Mouse (Mus musculus) stomach, adult 2 months (tissue): Measurements from ENCODE around the gene Nlrp4a. TPM values are rescaled to one million over a fixed set of nuclear protein-coding genes. Genes with fewer than 3 reads are reported as not detected.

Experiments
- polyA plus RNA-seq: library from polyadenylated mRNA; depleted of rRNA; stranded (reverse); fragments of >200 nt; gene quantifications from 2 replicates; pipeline ENCODE4 v1.2.3, GENCODE M21; 2012; rRNA removed

Nlrp4a gene
- polyA plus RNA-seq: not detected in 2 replicates

GRCm38 (mm10) chr7:26434813-26435212 lies at the start of gene Nlrp4a:
Gene Nlrp4a (plus strand): TSS chr7:26435113.

DNA sequence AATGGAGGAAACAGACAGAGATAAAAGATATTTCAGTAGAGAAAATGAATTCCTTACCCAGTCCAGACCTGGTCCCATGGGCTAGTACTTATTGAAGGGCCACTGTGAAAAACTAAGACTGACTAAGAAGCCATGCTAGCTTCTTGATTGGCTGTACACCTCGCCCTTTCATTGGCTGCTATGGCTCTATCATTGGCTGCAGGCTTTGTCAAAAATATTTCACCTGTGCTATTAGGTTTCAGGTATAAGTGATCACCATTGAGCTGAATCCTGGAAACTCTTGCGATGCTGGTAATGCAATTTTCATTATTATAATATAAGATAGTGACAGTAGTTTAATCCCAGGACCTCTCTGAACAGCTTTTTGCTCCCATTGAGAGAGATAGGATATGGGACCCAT lies 31.3 kb upstream of the Nlrp4a start, which contains the start of gene Nlrp9c:
TSS of gene Nlrp9c (minus strand) at position 101 of the 400 bp plus-strand sequence.

Other genes starting within 250 kb of the Nlrp4a start
- gene Vmn1r184, start 174.8 kb upstream of the Nlrp4a start, polyA plus RNA-seq: not detected in 2 replicates
- gene Cyp2a4, start 127.9 kb upstream of the Nlrp4a start, polyA plus RNA-seq: not detected in 2 replicates
- not detected in 2 replicates for gene Nlrp9c, start 31.4 kb upstream of the Nlrp4a start, polyA plus RNA-seq
- gene Nlrp9a, start 99.9 kb downstream of the Nlrp4a start, polyA plus RNA-seq: not detected in 2 replicates
- gene Vmn1r185, start 183.4 kb downstream of the Nlrp4a start, polyA plus RNA-seq: not detected in 2 replicates